Mouse (Mus musculus) liver, adult 2 months (tissue): Measurements from ENCODE around the gene Bag6. TPM values are rescaled to one million over a fixed set of nuclear protein-coding genes. Genes with fewer than 3 reads are reported as not detected.

Source experiments
- DNase-seq: peaks from one replicate; pipeline ENCODE4 v3.0.0-alpha.2; 2011; ENCODE audit warnings: low read depth, low spot score; ENCODE audit errors: extremely low read depth
- H3K27ac ChIP-seq: fragments of 200-500 bp; replicated peaks from 2 replicates; pipeline ENCODE4 v1.5.1; 2012; ENCODE audit warnings: low read depth, mild to moderate bottlenecking, control low read depth, inconsistent platforms, low read length; ENCODE audit not compliant: insufficient read depth
- H3K27me3 ChIP-seq: fragments of 200-500 bp; 2 replicates; pipeline ENCODE4 v1.6.1; 2012; ENCODE audit warnings: mild to moderate bottlenecking, moderate library complexity, low read length, inconsistent platforms; ENCODE audit not compliant: control insufficient read depth, insufficient read depth
- H3K36me3 ChIP-seq: fragments of 200-500 bp; 2 replicates; pipeline ENCODE4 v1.6.1; 2012; ENCODE audit warnings: low read length, inconsistent platforms; ENCODE audit not compliant: control insufficient read depth, insufficient read depth
- H3K4me1 ChIP-seq: fragments of 200-500 bp; 2 replicates; pipeline ENCODE4 v1.6.1; 2011; ENCODE audit warnings: low read length; ENCODE audit not compliant: control insufficient read depth, insufficient read depth
- H3K4me3 ChIP-seq: fragments of 200-500 bp; 2 replicates; pipeline ENCODE4 v1.5.1; 2011; ENCODE audit warnings: low read depth, mild to moderate bottlenecking, control low read depth, low read length, moderate library complexity; ENCODE audit not compliant: insufficient read depth
- H3K79me2 ChIP-seq: fragments of 200-500 bp; 2 replicates; pipeline ENCODE4 v1.6.1; 2012; ENCODE audit warnings: inconsistent platforms, mild to moderate bottlenecking, low read length, moderate library complexity; ENCODE audit not compliant: control insufficient read depth, insufficient read depth
- H3K9ac ChIP-seq: fragments of 200-500 bp; 2 replicates; pipeline ENCODE4 v1.6.1; 2012; ENCODE audit warnings: low read depth, mild to moderate bottlenecking, control low read depth, inconsistent platforms, low read length
- CTCF ChIP-seq: fragments of 200-500 bp; IDR thresholded peaks from 2 replicates; pipeline ENCODE4 v1.5.1; 2011; ENCODE audit warnings: low read depth, low read length, control low read depth
- POLR2A ChIP-seq: fragments of 200-500 bp; IDR thresholded peaks from 2 replicates; pipeline ENCODE4 v1.6.1; 2011; ENCODE audit warnings: low read length, control low read depth; ENCODE audit not compliant: insufficient read depth; ENCODE audit errors: extremely low read depth
- WGBS: fragments of 180-500 bp; shearing (Covaris S2); methylation state at CpG from one replicate; pipeline ENCODE4 v1.1.7; 2018; 5-methylcytosine and 5-hydroxymethylcytosine counted together
- polyA plus RNA-seq: library from polyadenylated mRNA; depleted of rRNA; stranded (reverse); fragments of >200 nt; gene quantifications from 2 replicates; pipeline ENCODE4 v1.2.3, GENCODE M21; 2012
- total RNA-seq: library from RNA; depleted of rRNA; stranded (reverse); fragments of >200 nt; gene quantifications from 2 replicates; pipeline ENCODE4 v1.2.3, GENCODE M21; 2014

Bag6 gene
- total and polyA plus RNA-seq, 2 experiments: 28.1 to 119 TPM

- TF ChIP-seq CTCF (no peak), POLR2A (no peak)
- Histone ChIP-seq H3K27me3 (no peaks in the 10 kb centered on the region), H3K79me2 (no peaks in the 10 kb centered on the region), H3K4me1 (no peaks in the 10 kb centered on the region), H3K9ac (no peak overlapping the region), H3K36me3 (no peaks in the 10 kb centered on the region), H3K27ac (no peak overlapping the region), H3K4me3 (no peak overlapping the region)
- DNase-seq: no peak
- WGBS: 74% methylated on average over 4 of the region's 4 CpGs
Observed at GRCm38 (mm10) chr17:35187345-35187744, 52.4 kb downstream of the Bag6 start.

- peak within 1 kb of the TSS; percentile 23 for H3K4me3 ChIP-seq
- DNase-seq: no peak
- H3K9ac ChIP-seq: peak within 1 kb of the TSS; percentile 37; the same call in 1 of the 2 replicates
Observed at GRCm38 (mm10) chr17:35187959-35188610, 53.1 kb downstream of the Bag6 start, which contains the start of gene Lst1. Gene Lst1, minus strand, starts transcription at chr17:35188439.

GRCm38 (mm10) chr17:35189186-35189585 lies 54.2 kb downstream of the Bag6 start:
- H3K9ac ChIP-seq: no peak overlapping the region
- TF ChIP-seq CTCF: no peak
- TF ChIP-seq POLR2A: no peak
- DNase-seq: no peak
- H3K36me3 ChIP-seq: no peaks in the 10 kb centered on the region
- H3K79me2 ChIP-seq: no peaks in the 10 kb centered on the region
- no peaks in the 10 kb centered on the region for H3K27me3 ChIP-seq
- no peak overlapping the region for H3K27ac ChIP-seq
- 54% methylated on average over 1 of the region's 1 CpGs for WGBS
- H3K4me3 ChIP-seq: no peak overlapping the region
- no peaks in the 10 kb centered on the region for H3K4me1 ChIP-seq

More at GRCm38 (mm10) chr17:35187959-35188610, 53.1 kb downstream of the Bag6 start, which contains the start of gene Lst1:
- WGBS: 80% methylated on average over 7 of the region's 7 CpGs
- Histone ChIP-seq H3K4me1 (no peaks in the 10 kb centered on the region), H3K27me3 (no peaks in the 10 kb centered on the region), H3K79me2 (no peaks in the 10 kb centered on the region), H3K36me3 (no peaks in the 10 kb centered on the region), H3K27ac (peak within 1 kb of the TSS; percentile 58)
- TF ChIP-seq CTCF: no peak

- H3K4me3 ChIP-seq: no peak overlapping the region
- no peaks in the 10 kb centered on the region for H3K79me2 ChIP-seq
- H3K36me3 ChIP-seq: no peaks in the 10 kb centered on the region
- TF ChIP-seq CTCF: no peak
- no peak for TF ChIP-seq POLR2A
- H3K27ac ChIP-seq: 0 out of 2 replicates have a peak overlapping the region, but pooled peaks have one; percentile 2
- H3K4me1 ChIP-seq: no peaks in the 10 kb centered on the region
- no peak for DNase-seq
- WGBS: 69% methylated on average over 4 of the region's 4 CpGs
- 0 out of 2 replicates have a peak, but pooled peaks cover 3% of the 10 kb centered on the region for H3K27me3 ChIP-seq
- no peak overlapping the region for H3K9ac ChIP-seq
Observed at GRCm38 (mm10) chr17:35190096-35190495, 55.1 kb downstream of the Bag6 start.

- H3K79me2 ChIP-seq: no peaks in the 10 kb centered on the region
- no peak overlapping the region for H3K9ac ChIP-seq
- no peak overlapping the region for H3K27ac ChIP-seq
- WGBS: 75% methylated on average over 2 of the region's 2 CpGs
- no peak for TF ChIP-seq CTCF
- H3K4me3 ChIP-seq: no peak overlapping the region
- H3K27me3 ChIP-seq: peaks cover 8% of the 10 kb centered on the region; the same call in 1 of the 2 replicates
- H3K4me1 ChIP-seq: peaks cover 3% of the 10 kb centered on the region; the same call in 1 of the 2 replicates
- no peak for DNase-seq
- H3K36me3 ChIP-seq: no peaks in the 10 kb centered on the region
Observed at GRCm38 (mm10) chr17:35191723-35192122, 56.7 kb downstream of the Bag6 start.

- Histone ChIP-seq H3K79me2 (no peaks in the 10 kb centered on the region), H3K4me3 (no peak overlapping the region), H3K4me1 (peaks cover 3% of the 10 kb centered on the region; the same call in 1 of the 2 replicates), H3K36me3 (no peaks in the 10 kb centered on the region), H3K27me3 (peaks cover 8% of the 10 kb centered on the region; the same call in 1 of the 2 replicates), H3K27ac (no peak overlapping the region), H3K9ac (no peak overlapping the region)
- no peak for DNase-seq
- 87% methylated on average over 5 of the region's 5 CpGs for WGBS
- TF ChIP-seq CTCF (no peak), POLR2A (no peak)
Observed at GRCm38 (mm10) chr17:35192924-35193323, 57.9 kb downstream of the Bag6 start.
